Mouse (Mus musculus) liver, embryonic 15.5 days (tissue): ENCODE measurements around the gene Ebf4. TPM values are rescaled to one million over a fixed set of nuclear protein-coding genes. Genes with fewer than 3 reads are reported as not detected.
A peak's percentile ranks its signal among the peaks of the same experiment; 100 is the strongest.

Source experiments
- ATAC-seq: fragments of 200-750 bp; cut with Nextera tagmentation; 2 replicates; pipeline ENCODE4 v1.8.0; 2017; ENCODE audit warnings: moderate number of reproducible peaks, mild to moderate bottlenecking, moderate library complexity; ENCODE audit not compliant: insufficient read depth
- H3K27ac ChIP-seq: fragments of 300-500 bp; sonication (generic); replicated peaks from 2 replicates; pipeline ENCODE4 v1.5.1; 2015; ENCODE audit warnings: mild to moderate bottlenecking, inconsistent platforms
- H3K27me3 ChIP-seq: fragments of 300-500 bp; sonication (generic); 2 replicates; pipeline ENCODE4 v1.6.1; 2015; ENCODE audit warnings: mild to moderate bottlenecking, inconsistent platforms
- H3K36me3 ChIP-seq: fragments of 300-500 bp; sonication (generic); replicated peaks from 2 replicates; pipeline ENCODE4 v1.6.1; 2015; ENCODE audit warnings: moderate library complexity, mild to moderate bottlenecking, inconsistent platforms
- H3K4me1 ChIP-seq: fragments of 300-500 bp; sonication (generic); replicated peaks from 2 replicates; pipeline ENCODE4 v1.6.1; 2015; ENCODE audit warnings: inconsistent platforms
- H3K4me2 ChIP-seq: fragments of 300-500 bp; sonication (generic); 2 replicates; pipeline ENCODE4 v1.6.1; 2015; ENCODE audit warnings: moderate library complexity, mild to moderate bottlenecking, inconsistent platforms
- H3K4me3 ChIP-seq: fragments of 300-500 bp; sonication (generic); replicated peaks from 2 replicates; pipeline ENCODE4 v1.5.1; 2015; ENCODE audit warnings: mild to moderate bottlenecking, inconsistent platforms
- H3K9ac ChIP-seq: fragments of 300-500 bp; sonication (generic); 2 replicates; pipeline ENCODE4 v1.6.1; 2015; ENCODE audit warnings: moderate library complexity, mild to moderate bottlenecking, inconsistent platforms
- H3K9me3 ChIP-seq: fragments of 300-500 bp; sonication (generic); replicated peaks from 2 replicates; pipeline ENCODE4 v1.6.1; 2016; ENCODE audit warnings: inconsistent platforms
- WGBS: fragments of 180-500 bp; shearing (Covaris S2); methylation state at CpG from one replicate; pipeline ENCODE4 v1.1.7; 2015; ENCODE audit warnings: mixed read lengths; ENCODE audit not compliant: insufficient replicate concordance; 5-methylcytosine and 5-hydroxymethylcytosine counted together
- polyA plus RNA-seq: library from polyadenylated mRNA; unstranded; fragments of >200 nt; fragmentation: Nextera tagmentation; extraction: Ambion mirVana; gene quantifications from 2 replicates; pipeline ENCODE4 v1.2.1, GENCODE M21; 2015

Gene Ebf4
- 0.12 and 0.16 TPM in 2 replicates for polyA plus RNA-seq

GRCm38 (mm10) chr2:130294936-130295277 is at the start of gene Ebf4:
Gene Ebf4, plus strand, starts transcription at chr2:130295169.
- H3K4me2 ChIP-seq = peak within 1 kb of the TSS; percentile 69
- H3K4me1 ChIP-seq = peaks cover 14% of the 10 kb centered on the region
- no peak within 1 kb of the TSS for H3K9ac ChIP-seq
- H3K36me3 ChIP-seq = no peaks in the 10 kb centered on the region
- no peaks in the 10 kb centered on the region for H3K9me3 ChIP-seq
- no peak for ATAC-seq
- under 1% methylated on average over 32 of the region's 39 CpGs for WGBS
- H3K4me3 ChIP-seq = peak within 1 kb of the TSS; percentile 53
- peaks cover 98% of the 10 kb centered on the region for H3K27me3 ChIP-seq
- H3K27ac ChIP-seq = no peak within 1 kb of the TSS

GRCm38 (mm10) chr2:130246912-130247311 is 48.1 kb upstream of the Ebf4 start:
- no peak overlapping the region for H3K4me2 ChIP-seq
- no peak overlapping the region for H3K4me3 ChIP-seq
- peaks cover 13% of the 10 kb centered on the region for H3K4me1 ChIP-seq
- 47% methylated on average over 9 of the region's 9 CpGs for WGBS
- H3K9me3 ChIP-seq = no peaks in the 10 kb centered on the region
- ATAC-seq = no peak
- no peak overlapping the region for H3K27ac ChIP-seq
- no peak overlapping the region for H3K9ac ChIP-seq
- H3K27me3 ChIP-seq = no peaks in the 10 kb centered on the region; the same call in 1 of the 2 replicates
- no peaks in the 10 kb centered on the region for H3K36me3 ChIP-seq

- Histone ChIP-seq H3K36me3 (no peaks in the 10 kb centered on the region), H3K27ac (no peak overlapping the region; the same call in 1 of the 2 replicates), H3K9ac (no peak overlapping the region), H3K4me1 (peaks cover 13% of the 10 kb centered on the region), H3K4me2 (peak overlapping the region; percentile 0; the same call in 1 of the 2 replicates), H3K27me3 (no peaks in the 10 kb centered on the region; the same call in 1 of the 2 replicates), H3K4me3 (no peak overlapping the region), H3K9me3 (no peaks in the 10 kb centered on the region)
- WGBS = 29% methylated on average over 7 of the region's 7 CpGs
- peak; percentile 85 for ATAC-seq
These were observed 46.7 kb upstream of the Ebf4 start for GRCm38 (mm10) chr2:130248226-130248625.

GRCm38 (mm10) chr2:130256762-130257161 is 38.2 kb upstream of the Ebf4 start:
- H3K9ac ChIP-seq = no peak overlapping the region
- no peak overlapping the region for H3K4me2 ChIP-seq
- no peak overlapping the region for H3K4me3 ChIP-seq
- 50% methylated on average over 4 of the region's 4 CpGs for WGBS
- no peak for ATAC-seq
- no peaks in the 10 kb centered on the region for H3K9me3 ChIP-seq
- no peak overlapping the region for H3K27ac ChIP-seq
- H3K27me3 ChIP-seq = no peaks in the 10 kb centered on the region
- 0 out of 2 replicates have a peak, but pooled peaks cover 4% of the 10 kb centered on the region for H3K36me3 ChIP-seq
- H3K4me1 ChIP-seq = peaks cover 20% of the 10 kb centered on the region

GRCm38 (mm10) chr2:130260822-130261221 is 34.1 kb upstream of the Ebf4 start:
- no peak overlapping the region for H3K27ac ChIP-seq
- H3K4me2 ChIP-seq = peak overlapping the region; percentile 59; the same call in 1 of the 2 replicates
- no peak overlapping the region for H3K9ac ChIP-seq
- no peaks in the 10 kb centered on the region for H3K27me3 ChIP-seq
- H3K4me3 ChIP-seq = no peak overlapping the region
- no peak for ATAC-seq
- H3K4me1 ChIP-seq = peaks cover 61% of the 10 kb centered on the region
- WGBS = 59% methylated on average over 4 of the region's 4 CpGs
- 0 out of 2 replicates have a peak, but pooled peaks cover 4% of the 10 kb centered on the region for H3K36me3 ChIP-seq
- H3K9me3 ChIP-seq = no peaks in the 10 kb centered on the region

GRCm38 (mm10) chr2:130261914-130262313 is 33.1 kb upstream of the Ebf4 start:
- 0 out of 2 replicates have a peak, but pooled peaks cover 4% of the 10 kb centered on the region for H3K36me3 ChIP-seq
- H3K27ac ChIP-seq = peak overlapping the region; percentile 53
- 20% methylated on average over 2 of the region's 2 CpGs for WGBS

GRCm38 (mm10) chr2:130262398-130262797 is 32.6 kb upstream of the Ebf4 start:
- H3K9ac ChIP-seq = no peak overlapping the region
- peak overlapping the region; percentile 53 for H3K27ac ChIP-seq
- H3K4me3 ChIP-seq = no peak overlapping the region

More at GRCm38 (mm10) chr2:130261914-130262313, 33.1 kb upstream of the Ebf4 start:
- Histone ChIP-seq H3K9ac (no peak overlapping the region), H3K27me3 (no peaks in the 10 kb centered on the region), H3K4me2 (peak overlapping the region; percentile 59), H3K9me3 (no peaks in the 10 kb centered on the region), H3K4me3 (0 out of 2 replicates have a peak overlapping the region, but pooled peaks have one; percentile 2), H3K4me1 (peaks cover 66% of the 10 kb centered on the region)
- peak; percentile 62 for ATAC-seq

GRCm38 (mm10) chr2:130265520-130265919 is 29.4 kb upstream of the Ebf4 start:
- H3K4me2 ChIP-seq = peak overlapping the region; percentile 59
- peak overlapping the region; percentile 50 for H3K4me3 ChIP-seq
- H3K4me1 ChIP-seq = peaks cover 76% of the 10 kb centered on the region
- H3K9me3 ChIP-seq = no peaks in the 10 kb centered on the region
- no peaks in the 10 kb centered on the region for H3K27me3 ChIP-seq
- WGBS = 33% methylated on average over 1 of the region's 1 CpGs
- H3K27ac ChIP-seq = peak overlapping the region; percentile 69
- H3K9ac ChIP-seq = 0 out of 2 replicates have a peak overlapping the region, but pooled peaks have one; percentile 8
- no peaks in the 10 kb centered on the region for H3K36me3 ChIP-seq
- peak; percentile 80 for ATAC-seq

More at GRCm38 (mm10) chr2:130262398-130262797, 32.6 kb upstream of the Ebf4 start:
- WGBS = 7% methylated on average over 2 of the region's 2 CpGs
- ATAC-seq = peak; percentile 90
- Histone ChIP-seq H3K9me3 (no peaks in the 10 kb centered on the region), H3K36me3 (0 out of 2 replicates have a peak, but pooled peaks cover 4% of the 10 kb centered on the region), H3K4me1 (peaks cover 70% of the 10 kb centered on the region), H3K27me3 (no peaks in the 10 kb centered on the region), H3K4me2 (peak overlapping the region; percentile 59)

- Histone ChIP-seq H3K9me3 (no peaks in the 10 kb centered on the region), H3K27ac (no peak overlapping the region), H3K4me2 (no peak overlapping the region), H3K4me1 (peaks cover 54% of the 10 kb centered on the region), H3K9ac (no peak overlapping the region), H3K27me3 (no peaks in the 10 kb centered on the region), H3K36me3 (no peaks in the 10 kb centered on the region), H3K4me3 (no peak overlapping the region)
- 65% methylated on average over 7 of the region's 7 CpGs for WGBS
- no peak for ATAC-seq
These were observed 26.9 kb upstream of the Ebf4 start for GRCm38 (mm10) chr2:130268074-130268473.

- WGBS = 1% methylated on average over 14 of the region's 14 CpGs
- peak; percentile 38 for ATAC-seq
- peak overlapping the region; percentile 96 for H3K4me2 ChIP-seq
- peak overlapping the region; percentile 82 for H3K27ac ChIP-seq
- H3K36me3 ChIP-seq = peaks cover 35% of the 10 kb centered on the region
- H3K4me3 ChIP-seq = peak overlapping the region; percentile 98
- peak overlapping the region; percentile 83 for H3K9ac ChIP-seq
- no peaks in the 10 kb centered on the region for H3K27me3 ChIP-seq
- no peaks in the 10 kb centered on the region for H3K9me3 ChIP-seq
- H3K4me1 ChIP-seq = peaks cover 39% of the 10 kb centered on the region
These were observed 21.2 kb upstream of the Ebf4 start for GRCm38 (mm10) chr2:130273732-130274131.

- peak within 1 kb of the TSS; percentile 98 for H3K4me3 ChIP-seq
- peaks cover 39% of the 10 kb centered on the region for H3K4me1 ChIP-seq
- peak within 1 kb of the TSS; percentile 82 for H3K27ac ChIP-seq
- H3K4me2 ChIP-seq = peak within 1 kb of the TSS; percentile 96
- H3K36me3 ChIP-seq = peaks cover 38% of the 10 kb centered on the region
- H3K9ac ChIP-seq = peak within 1 kb of the TSS; percentile 91
- ATAC-seq = peak; percentile 98
- WGBS = under 1% methylated on average over 68 of the region's 68 CpGs
- no peaks in the 10 kb centered on the region for H3K27me3 ChIP-seq
- no peaks in the 10 kb centered on the region for H3K9me3 ChIP-seq
These were observed 20.7 kb upstream of the Ebf4 start, which contains the start of gene Nop56 for GRCm38 (mm10) chr2:130274149-130274861. Gene Nop56, plus strand, starts transcription at chr2:130274430.
